Mouse (Mus musculus): ENCODE measurements at regions not wholly inside any gene's neighbourhood (a gene's known extent, or its start where the extent isn't known, plus 50 kb on each side); places are given as distances from the start of the nearest gene placed in this dataset.
"Not testable (repeated sequence)": the region's sequence is repeated elsewhere in the genome, so short reads cannot be mapped to it uniquely, and the experiment has no call there.

DNA sequence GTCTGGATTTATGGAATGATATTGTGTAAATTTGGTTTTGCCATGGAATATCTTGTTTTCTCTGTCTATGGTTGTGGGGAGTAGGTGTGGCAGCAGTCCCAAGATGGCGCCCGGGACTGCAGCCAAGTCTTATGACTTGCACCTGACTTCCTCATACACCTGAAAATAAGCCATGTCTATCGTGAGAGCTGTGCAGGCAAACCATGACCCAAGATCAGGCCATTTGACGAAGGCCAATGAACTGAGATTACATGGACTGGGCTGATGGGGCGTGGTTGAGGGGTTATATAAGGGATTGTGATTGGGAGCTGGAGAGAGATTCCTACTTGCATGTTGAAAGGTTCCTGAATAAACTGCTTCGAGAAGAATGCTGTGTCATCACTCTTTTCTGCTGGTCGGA lies 139.5 kb downstream of the Slc6a15 start:
- DNase-seq; intact Hi-C loops (cut with DNase I): not testable (repeated sequence)

DNA sequence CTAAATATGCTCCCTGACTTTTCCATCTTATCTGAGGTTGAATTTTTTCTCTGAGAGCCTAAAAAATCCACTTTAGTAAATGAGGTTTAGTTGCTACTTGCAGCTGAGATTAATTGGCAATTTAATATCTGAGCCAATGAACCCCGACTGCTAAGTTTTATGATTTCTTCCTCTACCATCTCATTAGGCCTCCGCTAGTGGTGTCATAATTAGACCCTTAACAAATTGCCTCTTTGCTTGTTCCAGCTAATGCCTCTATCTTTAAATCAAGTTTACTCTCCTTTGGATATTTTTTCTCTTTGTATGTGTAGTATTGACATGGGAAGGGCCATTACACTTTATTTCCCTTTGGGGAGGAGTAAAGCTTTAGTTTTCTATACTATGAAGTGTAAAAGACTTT lies 176.9 kb downstream of the Slc6a15 start:
- intact Hi-C loops (cut with DNase I) = no loop called here
- no peak for DNase-seq

DNA sequence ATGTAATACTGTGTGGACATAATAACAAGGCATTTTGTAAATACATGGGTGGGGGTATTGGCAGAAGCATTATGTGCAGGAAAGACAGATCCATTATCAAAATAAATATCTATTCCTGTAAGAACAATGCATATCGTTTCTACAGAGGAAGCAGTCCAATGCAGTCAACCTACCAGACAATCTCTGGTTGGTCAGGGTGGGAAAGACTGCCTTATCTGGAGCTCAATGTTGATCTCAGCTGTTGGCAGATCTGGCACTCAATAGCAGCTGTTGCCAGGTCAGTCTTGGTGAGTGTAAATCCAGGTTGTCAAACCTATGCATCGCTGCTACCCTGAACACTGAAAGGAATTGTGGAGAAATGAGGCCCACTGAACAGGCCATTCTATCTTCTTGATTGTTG lies 181.9 kb downstream of the Slc6a15 start:
- DNase-seq = no peak
- intact Hi-C loops (cut with DNase I) = no loop called here

DNA sequence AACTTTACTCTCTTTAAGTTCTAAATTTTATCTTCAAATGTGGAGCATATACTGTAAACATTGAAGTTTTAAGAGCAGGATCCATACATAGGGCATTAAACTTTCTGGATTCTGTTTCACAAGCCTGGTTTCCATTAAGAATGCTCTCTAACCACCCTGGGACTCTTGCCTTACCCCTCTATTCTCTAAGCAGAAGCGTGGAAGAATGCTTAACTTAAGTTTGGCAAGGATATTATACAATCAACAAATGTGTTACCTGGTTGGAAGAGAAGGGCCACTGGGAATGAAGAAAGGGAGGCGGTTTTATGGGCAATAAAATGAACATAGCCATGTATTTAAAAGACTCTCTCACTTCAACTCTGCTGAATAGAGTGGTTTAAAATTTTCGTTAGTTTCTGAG lies 217.5 kb downstream of the Slc6a15 start:
- intact Hi-C loops (cut with DNase I) = no loop called here
- no peak for DNase-seq

DNA sequence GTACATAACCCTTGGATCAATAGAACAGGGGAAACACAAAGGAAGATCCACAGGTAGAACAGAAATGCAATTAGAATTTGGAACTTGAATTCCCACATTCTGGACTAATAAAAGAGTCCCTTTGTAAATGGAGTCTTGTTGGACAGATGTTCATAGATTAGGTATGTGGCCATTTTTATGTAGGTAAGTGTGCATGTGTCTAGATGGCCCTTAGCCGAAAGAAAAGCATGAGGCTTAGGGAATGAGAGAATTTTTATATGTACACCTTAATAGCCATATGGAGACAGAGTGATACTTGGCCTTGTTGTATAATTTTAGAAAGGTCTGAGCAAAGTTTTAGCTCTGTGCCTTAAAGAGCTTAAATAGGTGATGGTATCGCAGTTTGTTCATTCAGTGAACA lies 217.9 kb downstream of the Slc6a15 start:
- DNase-seq = no peak
- intact Hi-C loops (cut with DNase I) = no loop called here

DNA sequence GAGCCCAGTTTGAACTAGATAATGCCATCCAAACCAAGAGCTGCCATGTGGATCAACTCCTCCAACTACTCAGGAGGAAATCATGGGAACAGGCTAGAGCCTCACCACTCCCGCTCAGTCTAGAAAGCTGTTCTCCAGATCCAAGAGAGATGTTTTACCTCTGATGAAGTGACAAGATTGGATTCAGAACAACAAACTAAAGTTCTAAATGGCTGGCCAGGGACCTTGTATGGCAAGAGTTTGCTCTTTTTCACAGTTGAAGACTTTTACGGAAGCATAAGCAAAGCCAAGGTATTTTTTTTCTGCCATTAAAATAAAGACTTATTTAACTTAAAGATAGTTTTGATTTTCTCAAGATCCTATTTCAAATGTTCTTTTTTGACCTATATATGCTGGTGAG lies 224.4 kb downstream of the Slc6a15 start:
- intact Hi-C loops (cut with DNase I) = no loop called here
- no peak for DNase-seq

DNA sequence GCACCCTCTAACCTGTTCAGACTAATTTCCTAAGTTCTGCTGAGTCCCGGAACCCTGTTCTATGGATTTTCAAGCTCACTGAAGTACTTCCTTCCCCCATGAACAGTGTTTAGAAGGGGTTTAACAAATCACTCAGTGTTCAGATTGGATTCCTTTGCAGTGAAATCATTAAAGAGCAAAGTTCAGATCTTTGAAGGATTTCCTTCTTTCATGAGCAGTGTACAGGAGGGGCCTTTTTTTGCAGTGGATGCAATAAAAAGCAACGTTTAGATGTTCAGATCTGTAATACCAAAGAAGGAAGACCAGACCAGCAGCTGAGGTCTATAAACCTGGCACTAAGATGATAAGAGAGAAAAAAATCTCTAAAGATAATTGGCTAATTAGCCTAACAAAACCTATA lies 273.6 kb downstream of the Slc6a15 start:
- intact Hi-C loops (cut with DNase I) = no loop called here
- DNase-seq = no peak

DNA sequence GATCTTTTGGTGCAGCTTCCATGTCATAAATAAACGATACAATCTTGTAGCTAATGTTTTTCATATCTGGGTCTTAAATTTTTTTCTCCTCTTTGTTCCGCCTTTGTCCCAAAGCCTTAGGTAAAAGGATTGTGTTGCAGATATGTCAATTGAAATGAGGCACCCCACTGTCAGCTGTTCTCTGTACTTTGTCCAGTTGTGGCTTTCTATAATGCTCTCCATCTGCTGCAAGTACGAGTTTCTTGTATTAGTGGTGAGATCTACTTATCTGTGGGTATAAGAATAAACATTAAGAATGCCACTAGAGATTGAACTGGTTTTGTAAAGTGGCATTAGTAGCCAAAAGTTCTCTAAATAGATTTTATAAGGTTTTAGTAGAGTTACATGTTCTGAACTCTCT lies 282.3 kb downstream of the Slc6a15 start:
- intact Hi-C loops (cut with DNase I) = no loop called here
- DNase-seq = no peak

DNA sequence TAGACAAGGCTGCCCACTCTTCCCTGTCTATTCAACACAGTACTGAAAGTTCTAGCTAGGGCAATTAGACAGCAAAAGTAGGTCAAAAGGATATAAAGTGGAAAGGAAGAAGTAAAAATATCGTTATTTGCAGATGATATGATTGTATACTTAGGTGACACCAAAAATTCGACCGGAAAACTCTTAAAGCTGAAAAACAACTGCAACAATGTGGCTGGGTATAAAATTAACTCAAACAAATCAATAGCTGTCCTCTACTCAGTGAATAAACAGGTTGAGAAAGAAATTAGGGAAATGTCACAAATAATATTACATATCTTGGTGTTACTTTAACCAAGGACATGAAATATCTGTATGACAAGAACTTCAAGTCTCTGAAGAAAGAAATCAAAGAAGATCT lies 305.5 kb downstream of the Slc6a15 start:
- no peak for DNase-seq
- intact Hi-C loops (cut with DNase I) = no loop called here

DNA sequence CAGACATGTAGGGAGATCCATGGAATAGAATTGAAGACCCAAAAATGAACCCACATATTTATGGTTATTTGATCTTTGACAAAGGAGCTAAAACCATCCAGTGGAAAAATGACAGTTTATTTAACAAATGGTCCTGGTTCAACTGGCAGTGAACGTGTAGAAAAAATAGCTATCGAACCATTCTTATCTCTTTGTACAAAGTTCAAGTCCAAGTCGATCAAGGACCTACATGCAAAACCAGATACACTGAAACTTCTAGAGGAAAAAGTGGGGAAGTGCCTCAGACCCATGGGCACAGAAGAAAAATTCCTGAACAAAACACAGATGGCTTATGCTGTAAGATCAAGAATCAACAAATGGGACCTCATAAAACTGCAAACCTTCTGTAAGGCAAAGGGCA lies 306.2 kb downstream of the Slc6a15 start:
- intact Hi-C loops (cut with DNase I) = no loop called here
- no peak for DNase-seq

DNA sequence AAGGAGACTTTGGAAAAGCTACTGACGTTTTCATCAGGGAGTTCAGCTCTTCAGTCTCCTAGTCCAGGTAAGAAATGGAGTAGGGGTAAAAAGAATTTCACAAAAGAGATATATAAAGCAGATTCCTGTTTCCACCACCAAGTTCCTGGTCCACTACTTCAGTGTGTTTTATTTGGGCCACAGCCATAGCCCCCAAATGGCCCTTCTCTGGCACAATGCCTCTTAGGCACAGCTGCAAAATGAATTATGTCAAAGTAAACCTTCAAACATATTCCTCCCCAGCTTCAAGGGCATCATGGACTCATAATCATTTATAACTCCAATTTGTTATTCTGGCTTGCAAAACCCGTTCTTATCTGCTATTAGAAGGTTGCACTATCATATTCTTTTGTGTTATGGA lies 325.1 kb downstream of the Slc6a15 start:
- intact Hi-C loops (cut with DNase I) = no loop called here
- no peak for DNase-seq

DNA sequence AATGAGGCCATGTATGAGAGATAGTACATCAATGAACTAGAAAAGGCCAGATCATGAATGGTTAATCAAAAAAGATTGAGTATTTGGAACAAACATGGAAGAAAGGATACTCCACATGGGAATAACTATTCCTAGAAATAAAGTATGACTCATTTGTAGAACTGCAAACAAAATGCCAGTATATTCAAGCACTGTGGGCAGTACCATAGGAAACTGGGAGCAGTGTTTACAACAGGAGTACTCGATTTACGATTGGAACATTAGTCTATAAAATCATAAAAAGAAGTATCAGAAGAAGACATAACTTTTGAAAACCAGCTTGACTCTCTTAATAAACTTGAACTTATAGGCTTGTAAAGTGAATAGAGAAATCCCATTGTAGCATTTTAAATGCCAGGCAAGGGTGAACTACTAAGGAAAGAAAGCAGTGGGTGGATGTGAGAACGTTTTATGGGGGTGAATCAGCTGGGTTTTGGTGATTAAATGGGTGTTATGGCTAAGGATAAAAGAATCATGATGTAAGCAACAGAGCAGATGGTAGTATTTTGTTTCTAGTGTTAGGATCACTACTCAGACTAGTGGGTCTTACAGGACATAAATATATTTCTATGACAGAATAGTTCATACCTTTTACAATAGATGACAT lies 347.6 kb downstream of the Slc6a15 start:
- intact Hi-C loops (cut with DNase I) = no loop called here
- DNase-seq = no peak

DNA sequence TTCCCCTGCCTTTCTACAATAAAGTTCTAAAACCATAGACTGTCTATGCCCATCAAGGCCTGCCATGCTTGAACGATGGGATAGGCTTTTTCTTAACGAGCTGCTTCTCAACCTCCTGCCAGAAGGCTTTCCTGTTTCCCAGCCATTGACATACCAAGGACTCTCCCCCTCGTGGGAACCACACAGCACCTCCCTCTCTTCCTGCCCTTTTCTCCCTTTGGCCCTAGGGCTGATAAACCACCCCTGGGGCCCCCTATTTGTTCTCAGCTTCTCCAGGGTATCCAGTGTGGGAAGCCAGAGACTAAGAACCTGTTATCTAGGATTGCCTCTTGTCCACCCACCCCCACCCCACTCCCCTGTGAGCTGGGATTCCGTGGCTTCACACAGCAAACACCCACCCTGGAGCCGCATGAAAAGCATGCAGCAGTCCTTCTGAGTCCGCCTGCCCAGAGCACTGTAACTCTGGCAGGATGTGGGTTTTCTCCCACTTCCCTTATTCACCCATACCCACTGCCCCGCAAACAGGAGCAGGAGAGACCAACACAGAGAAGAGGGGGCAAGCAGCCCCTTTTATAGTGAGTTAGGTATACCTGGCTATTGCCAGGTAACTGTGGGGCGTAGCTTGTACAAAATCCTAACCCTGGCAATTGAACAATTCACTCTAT lies 351.5 kb downstream of the Slc6a15 start:
- intact Hi-C loops (cut with DNase I) = no loop called here
- DNase-seq = no peak

DNA sequence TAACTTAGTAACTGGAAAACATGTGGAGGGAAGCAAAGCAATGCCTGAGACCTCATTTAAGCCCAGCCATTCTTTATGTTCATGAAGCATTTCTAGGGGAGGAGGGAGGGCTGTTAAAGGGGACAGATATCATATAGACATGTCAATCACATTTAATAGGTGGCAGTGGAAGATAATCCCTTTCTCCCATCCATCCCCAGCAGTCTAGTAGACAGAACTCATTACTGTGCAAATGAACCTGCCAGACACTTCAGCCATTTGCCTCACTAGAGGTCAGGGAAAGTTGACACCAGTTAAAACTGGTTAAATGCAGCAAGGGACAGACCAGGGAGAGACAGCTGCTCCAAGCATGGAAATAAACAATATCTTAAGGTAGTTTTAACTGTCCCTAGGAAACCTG lies 359.1 kb downstream of the Slc6a15 start:
- intact Hi-C loops (cut with DNase I) = no loop called here
- no peak for DNase-seq

DNA sequence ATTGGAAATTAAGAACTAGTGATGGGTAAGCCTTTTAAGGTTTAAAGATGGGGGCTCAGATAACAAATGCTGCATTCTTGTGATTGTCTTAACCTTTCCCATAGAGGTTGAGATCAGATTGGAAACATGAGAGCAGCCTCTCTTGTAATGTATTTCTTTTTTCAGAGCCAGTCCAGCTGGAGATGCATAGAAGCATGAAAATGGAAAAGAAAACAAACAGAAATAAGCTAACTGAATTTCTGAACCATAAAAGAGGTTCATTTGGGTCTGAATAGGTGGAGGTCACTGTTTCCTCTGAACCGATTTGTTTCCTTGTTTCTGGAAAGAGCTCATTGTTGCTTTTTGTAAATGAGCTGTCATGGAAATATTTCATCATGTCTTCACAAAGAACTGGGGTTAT lies 363.9 kb downstream of the Slc6a15 start:
- no peak for DNase-seq
- intact Hi-C loops (cut with DNase I) = no loop called here

DNA sequence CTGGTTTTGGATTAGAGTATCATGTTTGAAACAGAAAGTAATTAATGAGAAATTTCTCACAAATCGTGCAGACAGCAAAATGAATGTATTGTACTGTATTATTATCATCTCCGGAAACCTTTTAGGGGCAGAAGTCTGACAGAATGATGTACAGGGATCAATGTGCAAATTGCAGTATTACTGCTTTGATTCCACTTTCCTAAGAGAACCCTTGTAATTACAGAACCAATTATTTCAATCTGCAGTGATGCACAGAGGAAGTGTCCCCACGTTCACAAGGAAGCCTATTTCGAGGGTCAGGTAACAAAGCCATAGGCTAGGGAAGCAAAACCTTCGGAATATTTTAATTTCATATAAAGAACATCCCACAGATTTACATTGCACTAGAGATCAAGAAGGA lies 364.4 kb downstream of the Slc6a15 start:
- intact Hi-C loops (cut with DNase I) = no loop called here
- DNase-seq = no peak

DNA sequence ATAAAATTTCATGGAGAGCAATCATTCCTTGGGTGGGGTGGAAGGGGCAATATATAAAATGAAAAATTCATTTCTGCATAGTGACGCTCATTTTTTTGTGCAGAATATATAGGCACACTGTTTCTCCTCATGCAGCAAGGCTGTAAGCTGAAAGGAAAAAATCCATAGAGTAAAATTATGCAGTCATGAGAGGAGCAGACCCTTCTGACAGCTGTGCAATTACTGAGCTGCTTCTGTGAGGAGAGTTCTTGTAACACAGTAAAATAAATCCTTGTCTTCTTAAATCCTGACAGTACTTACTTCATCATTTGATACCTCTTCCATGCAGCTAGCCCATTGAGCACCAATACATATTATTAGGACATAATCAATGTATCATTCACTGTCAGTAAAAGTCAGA lies 362.7 kb upstream of the Gm21293 start:
- no peak for DNase-seq
- intact Hi-C loops (cut with DNase I) = no loop called here

DNA sequence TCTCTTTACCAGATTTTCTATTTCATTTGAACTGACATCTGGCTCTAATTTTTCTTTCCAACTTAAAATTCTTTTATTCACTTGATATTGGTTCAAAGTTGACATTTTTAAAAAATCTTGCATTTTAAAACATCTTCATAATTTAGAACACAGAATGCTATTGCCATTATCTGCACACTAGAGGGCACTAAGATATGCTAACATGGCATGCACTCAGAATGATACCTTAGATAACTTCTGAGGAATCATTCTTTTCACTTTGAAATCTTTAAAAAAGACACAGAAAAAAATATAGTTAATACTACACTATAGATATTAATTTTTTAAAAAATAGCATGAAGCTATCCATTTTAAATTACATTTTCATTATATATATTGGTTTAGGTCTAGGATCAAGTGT lies 357.9 kb upstream of the Gm21293 start:
- intact Hi-C loops (cut with DNase I) = no loop called here
- DNase-seq = no peak

DNA sequence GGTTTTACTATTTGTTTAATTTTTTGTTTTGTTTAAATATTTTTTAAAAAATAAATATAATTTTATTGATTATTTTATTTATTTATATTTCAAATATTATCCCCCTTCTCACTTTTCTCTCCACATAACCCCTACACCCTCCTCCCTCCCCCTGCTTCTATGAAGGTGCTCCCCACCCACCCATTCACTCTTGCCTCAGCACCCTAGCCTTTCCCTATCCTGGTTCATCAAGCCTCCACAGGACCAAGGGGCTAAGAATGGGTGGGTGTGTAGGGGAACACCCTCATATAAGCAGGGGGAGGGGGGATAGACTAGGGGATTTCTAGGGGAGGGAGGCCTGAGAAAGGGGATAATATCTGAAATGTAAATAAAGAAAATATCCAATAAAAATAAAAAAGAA lies 313.7 kb upstream of the Gm21293 start:
- intact Hi-C loops (cut with DNase I) = no loop called here
- no peak for DNase-seq

DNA sequence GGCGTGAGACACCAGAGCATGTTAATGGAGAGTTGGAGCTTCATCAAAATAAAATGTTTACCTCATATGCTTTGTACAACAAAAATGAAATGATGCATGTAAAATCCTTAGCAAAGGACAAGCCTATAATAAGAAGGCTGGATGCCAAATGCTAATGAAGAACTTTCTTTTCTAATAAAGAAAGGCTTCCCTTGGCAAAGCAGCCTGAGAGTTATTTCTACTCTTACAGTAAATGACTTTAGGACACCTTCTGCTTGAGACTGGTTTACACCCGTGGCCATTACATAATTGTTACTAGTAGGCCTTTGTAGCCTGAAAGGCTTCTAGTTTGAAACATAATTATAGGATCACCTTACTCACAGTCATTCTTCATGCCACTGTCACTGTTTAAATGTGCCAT lies 310.7 kb upstream of the Gm21293 start:
- DNase-seq = no peak
- intact Hi-C loops (cut with DNase I) = no loop called here

DNA sequence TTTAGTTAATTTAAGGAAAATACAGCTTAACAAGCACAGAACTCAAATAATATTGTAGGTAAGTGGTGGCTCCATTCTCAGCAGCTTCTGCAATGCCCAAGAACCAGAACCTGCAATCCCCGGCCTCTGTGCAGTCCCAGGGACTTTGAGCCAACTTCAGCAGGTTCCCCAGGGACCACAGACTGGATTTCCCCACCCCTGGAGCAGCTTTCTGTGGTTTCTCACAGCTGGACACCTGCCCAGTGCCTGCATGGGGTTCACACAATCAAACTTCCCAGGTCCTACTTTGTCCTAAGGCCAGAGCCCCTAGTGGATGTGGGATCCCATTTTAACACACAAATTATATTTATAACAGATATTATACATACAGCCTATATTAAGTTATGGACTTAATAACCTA lies 287.6 kb upstream of the Gm21293 start:
- intact Hi-C loops (cut with DNase I) = no loop called here
- DNase-seq = no peak

DNA sequence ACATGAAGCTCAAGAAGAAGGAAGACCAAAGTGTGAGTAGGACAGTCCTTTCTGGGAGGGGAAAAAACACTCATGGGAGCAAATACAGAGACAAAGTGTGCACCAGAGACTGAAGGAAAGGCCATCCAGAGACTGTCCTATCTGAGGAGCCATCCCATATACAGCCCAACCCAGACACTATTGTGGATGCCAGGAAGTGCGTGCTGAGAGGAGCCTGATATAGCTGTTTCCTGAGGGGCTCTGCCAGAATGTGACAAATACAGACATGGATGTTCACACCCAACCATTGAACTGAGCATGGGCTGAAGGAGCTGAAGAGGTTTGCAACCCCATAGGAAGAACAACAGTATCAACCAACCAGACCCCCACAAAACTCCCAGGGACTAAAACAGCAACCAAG lies 281.9 kb upstream of the Gm21293 start:
- intact Hi-C loops (cut with DNase I) = no loop called here

DNA sequence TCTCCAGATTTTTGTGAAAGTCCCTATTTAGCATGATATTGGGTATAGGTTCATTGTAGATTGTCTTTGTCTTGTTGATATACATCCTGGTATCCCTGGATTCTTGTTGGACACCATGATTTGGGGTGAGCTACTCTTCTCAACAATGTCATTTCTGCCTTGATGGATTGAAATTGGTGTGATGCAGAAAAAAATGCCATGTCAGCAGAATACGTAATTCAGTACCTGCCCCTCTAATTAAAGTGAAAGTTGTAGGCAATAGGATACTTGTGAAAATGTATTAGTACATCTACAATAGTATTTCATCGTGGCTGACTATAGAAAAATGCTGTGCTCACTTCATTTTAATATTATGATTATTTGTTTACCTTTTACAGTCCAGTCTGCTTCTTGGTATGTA lies 280.7 kb upstream of the Gm21293 start:
- intact Hi-C loops (cut with DNase I) = no loop called here
- DNase-seq = no peak

More for the DNA sequence above, 281.9 kb upstream of the Gm21293 start:
- no peak for DNase-seq

All from heart, postnatal 36 days (tissue).